Mouse (Mus musculus) cerebellum, adult 2 months (tissue): ENCODE measurements around the gene Gm21992. TPM values are rescaled to one million over a fixed set of nuclear protein-coding genes. Genes with fewer than 3 reads are reported as not detected.

Experiments
- DNase-seq, 2 experiments: peaks; one replicate each; pipeline ENCODE4 v3.0.0; 2021
- H3K27ac ChIP-seq: fragments of 200-500 bp; 2 replicates; pipeline ENCODE4 v1.5.1; 2012; ENCODE audit warnings: low read length, control low read depth, inconsistent platforms; ENCODE audit not compliant: insufficient read depth
- H3K27me3 ChIP-seq: fragments of 200-500 bp; 2 replicates; pipeline ENCODE4 v1.6.1; 2012; ENCODE audit warnings: inconsistent platforms, mild to moderate bottlenecking, low read length, moderate library complexity; ENCODE audit not compliant: control insufficient read depth, insufficient read depth
- H3K4me1 ChIP-seq: fragments of 200-500 bp; 2 replicates; pipeline ENCODE4 v1.6.1; 2011; ENCODE audit warnings: low read length; ENCODE audit not compliant: control insufficient read depth, insufficient read depth
- H3K4me3 ChIP-seq: fragments of 200-500 bp; replicated peaks from 2 replicates; pipeline ENCODE3; 2011; ENCODE audit warnings: mild to moderate bottlenecking, low read depth, low read length, control low read depth; ENCODE audit not compliant: insufficient read depth
- CTCF ChIP-seq: fragments of 200-500 bp; IDR thresholded peaks from 2 replicates; pipeline ENCODE4 v1.5.1; 2011; ENCODE audit warnings: low read depth, mild to moderate bottlenecking, control low read depth, low read length, moderate library complexity, borderline replicate concordance; ENCODE audit not compliant: insufficient read depth
- POLR2A ChIP-seq: fragments of 200-500 bp; IDR thresholded peaks from 2 replicates; pipeline ENCODE4 v1.6.1; 2011; ENCODE audit warnings: low read length, control low read depth, borderline replicate concordance; ENCODE audit not compliant: insufficient read depth
- WGBS: fragments of 180-500 bp; shearing (Covaris S2); methylation state at CpG from one replicate; pipeline ENCODE4 v1.1.7; 2018; 5-methylcytosine and 5-hydroxymethylcytosine counted together
- polyA plus RNA-seq: library from polyadenylated mRNA; depleted of rRNA; stranded (reverse); fragments of >200 nt; gene quantifications from 2 replicates; pipeline ENCODE4 v1.2.3, GENCODE M21; 2012

The Gm21992 gene
- polyA plus RNA-seq, 1 experiment = 17.9 TPM

DNA sequence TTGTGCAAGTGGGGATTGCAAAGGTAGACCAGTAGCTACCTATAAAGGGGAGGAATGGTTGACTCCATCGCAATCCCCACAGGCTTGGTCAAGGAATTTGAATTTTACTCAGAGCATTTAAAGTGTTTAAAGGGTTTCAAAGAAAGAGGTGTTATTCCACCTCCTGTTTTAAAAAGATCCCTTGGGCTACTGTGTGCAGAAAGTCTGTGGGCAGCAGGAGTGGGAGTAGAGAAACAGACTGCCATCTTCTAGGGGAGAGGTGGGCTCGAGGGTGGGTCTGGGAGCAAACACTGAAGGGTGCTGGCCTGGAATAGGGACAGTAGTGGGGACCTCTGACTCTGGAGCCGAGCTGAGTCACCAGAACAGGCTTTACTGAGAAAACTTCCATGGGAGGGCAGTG, 78.4 kb downstream of the Gm21992 start:
- DNase-seq = no peak
- H3K4me3 ChIP-seq = no peak overlapping the region
- no peak overlapping the region for H3K27ac ChIP-seq
- H3K4me1 ChIP-seq = peaks cover 6% of the 10 kb centered on the region; the same call in 1 of the 2 replicates
- 86% methylated on average over 3 of the region's 3 CpGs for WGBS
- no peak for TF ChIP-seq POLR2A
- TF ChIP-seq CTCF = no peak
- no peaks in the 10 kb centered on the region for H3K27me3 ChIP-seq

DNA sequence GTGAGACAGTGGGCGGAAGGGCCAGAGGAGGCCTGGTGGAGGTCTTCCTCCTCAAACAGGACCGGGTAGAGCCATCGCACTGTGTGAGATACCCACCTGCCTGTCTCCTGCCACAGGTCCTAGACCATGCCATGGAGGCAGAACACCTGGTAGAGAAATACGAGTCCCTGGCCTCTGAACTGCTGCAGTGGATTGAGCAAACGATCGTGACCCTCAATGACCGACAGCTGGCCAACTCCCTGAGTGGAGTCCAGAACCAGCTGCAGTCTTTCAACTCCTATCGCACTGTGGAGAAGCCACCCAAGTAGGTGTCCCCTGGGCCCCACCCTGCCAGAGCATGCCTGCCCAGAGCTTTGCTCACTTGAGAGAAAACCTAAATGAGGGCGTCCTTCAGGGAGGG, 82.2 kb downstream of the Gm21992 start:
- WGBS = 78% methylated on average over 9 of the region's 9 CpGs
- Histone ChIP-seq H3K4me1 (peaks cover 6% of the 10 kb centered on the region; the same call in 1 of the 2 replicates), H3K27me3 (no peaks in the 10 kb centered on the region), H3K27ac (no peak overlapping the region), H3K4me3 (no peak overlapping the region)
- no peak for TF ChIP-seq POLR2A
- no peak for TF ChIP-seq CTCF
- no peak for DNase-seq

DNA sequence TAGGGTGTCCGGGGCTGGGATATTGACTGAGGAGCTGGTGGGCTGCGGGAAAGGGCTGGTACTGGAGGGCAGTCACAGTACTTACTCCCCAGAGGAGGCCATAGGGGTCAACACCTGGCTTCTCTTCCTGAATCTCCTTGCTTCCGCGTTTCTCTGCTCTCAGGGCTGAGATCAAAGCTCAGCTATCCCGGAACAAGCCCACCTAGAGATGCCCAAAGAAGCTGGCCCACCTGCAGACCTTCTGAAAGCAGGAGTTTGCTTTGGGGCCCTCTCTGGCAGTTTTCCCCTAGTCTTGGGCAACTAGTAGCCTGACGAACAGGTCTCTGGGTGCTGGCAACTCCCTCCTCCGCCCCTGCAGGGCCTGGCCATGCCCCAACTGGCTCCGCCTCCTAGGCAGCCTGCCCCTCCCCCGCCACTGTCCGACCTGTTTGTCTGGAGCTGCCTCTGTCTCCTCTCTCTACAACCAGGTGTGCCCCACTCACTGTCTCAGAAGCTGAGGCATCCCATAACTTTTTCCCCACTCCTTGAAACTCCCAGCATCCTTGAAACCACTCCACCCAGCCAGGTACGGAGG, 90.7 kb downstream of the Gm21992 start:
- WGBS = 34% methylated on average over 11 of the region's 11 CpGs
- Histone ChIP-seq H3K4me1 (peaks cover 28% of the 10 kb centered on the region), H3K27ac (no peak overlapping the region), H3K4me3 (no peak overlapping the region), H3K27me3 (no peaks in the 10 kb centered on the region)
- no peak for TF ChIP-seq CTCF
- no peak for TF ChIP-seq POLR2A
- peak in 1 of 2 experiments; percentile 49 for DNase-seq

DNA sequence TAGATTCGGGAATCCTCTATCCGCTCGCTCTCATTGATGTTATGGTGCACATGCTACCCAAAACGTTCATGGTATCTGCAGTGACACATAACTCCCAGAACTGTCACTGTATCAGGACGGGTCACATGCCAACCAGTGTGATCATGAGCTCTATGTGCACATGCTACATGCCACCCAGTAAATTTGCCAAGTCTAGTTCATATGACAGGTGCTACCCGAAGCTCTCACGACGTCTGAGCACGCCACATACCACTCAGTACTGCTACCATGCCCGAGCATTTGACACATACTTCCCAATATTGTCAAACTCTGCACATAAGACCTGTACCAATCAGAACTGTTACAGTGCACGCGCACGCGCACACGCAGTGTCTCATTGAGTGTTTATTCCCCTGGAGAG, 91.3 kb downstream of the Gm21992 start:
- WGBS = 83% methylated on average over 15 of the region's 15 CpGs
- no peak for DNase-seq
- no peaks in the 10 kb centered on the region for H3K27me3 ChIP-seq
- H3K4me3 ChIP-seq = no peak overlapping the region
- H3K27ac ChIP-seq = no peak overlapping the region
- peaks cover 28% of the 10 kb centered on the region for H3K4me1 ChIP-seq
- TF ChIP-seq POLR2A (no peak), CTCF (no peak)

DNA sequence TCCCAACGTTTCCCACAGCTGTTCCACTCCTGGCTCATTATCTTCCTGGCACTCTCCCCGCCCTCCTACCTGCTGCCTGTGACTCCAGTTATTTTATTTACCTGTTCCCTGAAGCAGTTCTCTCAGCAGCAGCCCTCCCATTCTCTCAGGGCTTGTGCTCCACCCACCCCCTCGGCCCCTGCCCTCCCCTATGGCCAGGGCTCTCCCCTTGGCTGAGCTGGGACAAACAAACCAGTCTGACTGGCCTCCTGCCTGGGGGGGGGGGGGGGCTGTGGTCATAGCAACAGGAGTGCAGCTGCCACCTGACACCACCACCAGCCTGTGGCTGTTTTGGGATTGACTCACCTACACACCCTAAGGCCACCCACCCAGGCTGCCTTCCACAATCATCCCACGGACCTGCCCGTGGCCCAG, 92.1 kb downstream of the Gm21992 start:
- Histone ChIP-seq H3K27ac (no peak overlapping the region), H3K27me3 (no peaks in the 10 kb centered on the region), H3K4me1 (peaks cover 36% of the 10 kb centered on the region), H3K4me3 (no peak overlapping the region)
- no peak for DNase-seq
- TF ChIP-seq POLR2A (no peak), CTCF (no peak)
- WGBS = 30% methylated on average over 5 of the region's 5 CpGs

DNA sequence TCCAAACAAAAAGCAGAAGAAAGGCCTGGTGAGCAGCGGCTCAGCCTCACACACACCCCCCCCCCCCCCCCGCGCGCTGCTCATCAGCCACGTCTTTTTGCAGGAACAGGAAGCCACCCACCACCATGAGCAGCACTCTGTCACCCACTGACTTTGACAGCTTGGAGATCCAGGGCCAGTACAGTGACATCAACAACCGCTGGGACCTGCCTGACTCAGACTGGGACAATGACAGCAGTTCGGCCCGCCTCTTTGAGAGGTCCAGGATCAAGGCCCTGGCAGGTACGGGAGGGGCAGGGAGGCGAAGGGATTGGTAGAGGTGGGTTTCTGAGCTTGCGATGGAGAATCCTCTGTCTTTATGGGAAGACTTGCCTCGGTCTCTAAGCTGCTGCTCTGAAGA, 92.7 kb downstream of the Gm21992 start:
- H3K27me3 ChIP-seq = no peaks in the 10 kb centered on the region

DNA sequence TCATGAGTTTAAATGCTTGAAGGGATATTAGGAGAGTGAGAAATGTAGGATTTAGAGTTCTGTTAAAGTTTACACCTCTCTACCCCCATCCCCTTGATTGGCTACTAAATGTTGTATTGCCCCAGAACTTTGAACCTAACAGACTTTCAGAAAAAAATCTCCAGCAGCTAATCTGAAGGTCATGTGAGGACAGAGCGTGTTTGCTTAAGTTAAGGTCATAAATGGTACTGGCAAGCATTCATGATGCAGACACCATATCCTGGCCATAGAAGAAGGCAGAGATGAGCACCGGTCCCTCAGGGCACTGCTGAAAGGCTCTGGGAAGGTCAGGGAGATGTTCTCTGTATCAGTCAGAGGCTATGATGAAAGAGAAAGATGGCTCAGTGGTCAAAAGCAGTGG, 94.1 kb downstream of the Gm21992 start:
- H3K27me3 ChIP-seq = no peaks in the 10 kb centered on the region
- H3K27ac ChIP-seq = no peak overlapping the region
- H3K4me3 ChIP-seq = no peak overlapping the region
- 100% methylated on average over 2 of the region's 2 CpGs for WGBS
- no peak for DNase-seq
- peaks cover 41% of the 10 kb centered on the region for H3K4me1 ChIP-seq
- TF ChIP-seq POLR2A = no peak
- no peak for TF ChIP-seq CTCF

More for the DNA sequence above, 92.7 kb downstream of the Gm21992 start:
- H3K27ac ChIP-seq = no peak overlapping the region
- TF ChIP-seq POLR2A (no peak), CTCF (no peak)
- no peak for DNase-seq
- no peak overlapping the region for H3K4me3 ChIP-seq
- WGBS = 54% methylated on average over 12 of the region's 12 CpGs
- peaks cover 41% of the 10 kb centered on the region for H3K4me1 ChIP-seq

DNA sequence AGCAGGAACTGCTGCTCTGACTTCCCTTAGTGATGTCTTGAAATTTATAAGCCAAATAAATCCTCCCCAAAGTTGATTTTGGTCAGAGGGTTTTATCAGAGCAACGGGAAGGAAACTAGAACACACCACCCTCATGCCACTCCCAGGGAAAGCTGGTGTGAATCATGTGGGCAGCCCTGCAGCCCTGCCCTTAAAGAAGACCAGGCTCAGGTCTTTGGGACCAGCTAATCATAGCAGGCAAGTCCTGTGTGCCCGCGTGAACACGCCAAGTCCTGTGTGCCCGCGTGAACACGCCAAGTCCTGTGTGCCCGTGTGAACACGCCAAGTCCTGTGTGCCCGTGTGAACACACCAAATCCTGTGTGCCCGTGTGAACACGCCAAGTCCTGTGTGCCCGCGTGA, 94.7 kb downstream of the Gm21992 start:
- TF ChIP-seq POLR2A (no peak), CTCF (no peak)
- Histone ChIP-seq H3K27ac (no peak overlapping the region), H3K4me1 (peaks cover 41% of the 10 kb centered on the region), H3K27me3 (no peaks in the 10 kb centered on the region), H3K4me3 (no peak overlapping the region)
- DNase-seq = no peak
- 95% methylated on average over 14 of the region's 14 CpGs for WGBS
